Mouse (Mus musculus): Measurements from ENCODE around the gene St3gal5. TPM values are rescaled to one million over a fixed set of nuclear protein-coding genes. Genes with fewer than 3 reads are reported as not detected.

St3gal5 gene
- polyA plus RNA-seq, 1 experiment from 2014 or later = 18.9 TPM

DNA sequence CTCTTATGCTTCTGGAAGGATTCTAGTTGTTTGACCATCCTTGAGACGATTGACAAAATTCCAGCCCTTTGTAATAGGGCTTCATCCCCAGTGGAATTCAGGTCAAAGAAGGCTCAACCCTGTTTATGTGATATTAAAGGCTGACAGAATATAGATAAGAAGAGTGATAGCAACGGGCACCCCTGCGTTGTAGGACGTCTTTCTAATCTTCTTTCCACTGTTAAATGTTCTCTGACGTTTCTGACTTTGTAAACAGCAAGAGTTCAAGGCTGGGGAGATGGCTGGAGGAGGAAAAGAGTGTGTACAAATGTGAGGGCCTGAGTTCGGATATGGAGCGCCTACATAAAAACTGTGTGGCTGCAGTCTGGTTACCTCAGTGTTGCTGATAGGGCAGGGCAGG, 7.1 kb downstream of the St3gal5 start:
- 99% methylated on average over 7 of the region's 7 CpGs for WGBS (ENCODE audit: missing documents)
- Histone ChIP-seq H3K36me3 (ENCODE audit: inconsistent target) (no peaks in the 10 kb centered on the region), H3K27ac (no peak overlapping the region), H3K79me2 (ENCODE audit: inconsistent target) (peaks cover 100% of the 10 kb centered on the region), H3K4me3 (ENCODE audit: inconsistent target) (no peak overlapping the region)

DNA sequence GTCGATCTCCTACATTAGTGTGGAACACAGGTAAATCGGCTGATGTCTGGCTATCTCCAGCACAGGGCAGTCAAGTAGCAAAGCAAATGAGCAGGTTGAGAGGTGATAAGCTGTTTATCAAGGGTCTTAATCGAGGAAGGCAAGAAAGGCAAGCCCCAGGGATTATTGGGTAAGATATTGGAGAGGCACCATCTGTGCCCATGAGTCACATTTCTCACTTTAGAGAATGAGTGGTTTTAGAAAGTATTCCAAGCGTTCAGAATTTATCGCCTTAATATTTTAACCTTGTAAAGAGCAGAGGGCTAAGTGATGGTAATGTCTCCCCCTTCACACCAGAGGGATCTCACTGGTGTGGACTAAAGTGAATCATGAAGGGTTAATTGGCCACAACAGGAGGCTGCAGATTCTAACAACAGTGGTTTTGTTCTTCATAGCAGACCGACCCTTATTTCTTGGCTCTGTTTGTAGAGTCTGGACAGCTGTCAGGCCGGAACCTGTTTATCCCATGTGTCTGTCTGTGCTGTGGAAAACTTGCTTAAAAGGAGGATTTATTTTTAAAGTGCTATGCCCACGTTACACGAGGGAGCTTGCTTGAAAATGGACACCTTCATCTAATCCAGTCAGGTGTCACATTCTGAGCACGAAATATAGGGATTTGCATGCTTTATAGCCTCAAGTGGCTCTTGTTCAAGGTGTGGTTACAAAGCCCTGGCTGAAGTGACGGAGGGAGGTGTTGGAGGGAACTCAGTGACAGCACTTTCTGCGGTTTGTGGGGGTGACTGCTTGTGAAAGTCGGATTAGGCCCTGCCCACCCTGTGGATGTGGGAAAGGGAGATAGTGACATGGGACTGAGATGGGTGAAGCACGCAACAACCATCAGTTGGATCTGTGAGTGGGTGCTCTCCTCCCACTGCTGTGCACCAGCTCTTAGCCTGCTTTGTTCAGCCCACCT, 11.8 kb downstream of the St3gal5 start:
- 89% methylated on average over 14 of the region's 14 CpGs for WGBS (ENCODE audit: missing documents)
- no peak overlapping the region for H3K27ac ChIP-seq
- H3K79me2 ChIP-seq (ENCODE audit: inconsistent target) = peaks cover 100% of the 10 kb centered on the region
- no peak overlapping the region for H3K4me3 ChIP-seq (ENCODE audit: inconsistent target)
- no peaks in the 10 kb centered on the region for H3K36me3 ChIP-seq (ENCODE audit: inconsistent target)

DNA sequence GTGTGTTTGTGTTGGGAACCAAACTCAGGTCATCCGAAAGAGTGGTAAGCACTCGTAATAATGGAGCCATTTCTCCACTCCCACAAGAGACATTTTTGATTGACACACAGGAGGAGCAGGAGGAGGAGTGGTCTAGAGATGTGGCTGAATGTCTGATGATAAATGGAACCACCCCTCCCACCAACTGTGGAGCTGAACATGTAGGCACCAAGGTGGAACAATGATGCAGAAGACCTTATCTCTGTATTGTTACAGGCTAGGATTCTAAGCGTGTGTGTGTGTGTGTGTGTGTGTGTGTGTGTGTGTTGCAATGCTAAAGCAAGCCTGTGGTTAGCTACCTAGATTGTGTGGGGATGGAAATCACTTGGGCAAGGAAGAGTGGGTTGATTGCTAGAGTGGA, 13.2 kb downstream of the St3gal5 start:
- 89% methylated on average over 2 of the region's 3 CpGs for WGBS (ENCODE audit: missing documents)
- Histone ChIP-seq H3K27ac (no peak overlapping the region), H3K36me3 (ENCODE audit: inconsistent target) (no peaks in the 10 kb centered on the region), H3K79me2 (ENCODE audit: inconsistent target) (peaks cover 100% of the 10 kb centered on the region), H3K4me3 (ENCODE audit: inconsistent target) (no peak overlapping the region)

DNA sequence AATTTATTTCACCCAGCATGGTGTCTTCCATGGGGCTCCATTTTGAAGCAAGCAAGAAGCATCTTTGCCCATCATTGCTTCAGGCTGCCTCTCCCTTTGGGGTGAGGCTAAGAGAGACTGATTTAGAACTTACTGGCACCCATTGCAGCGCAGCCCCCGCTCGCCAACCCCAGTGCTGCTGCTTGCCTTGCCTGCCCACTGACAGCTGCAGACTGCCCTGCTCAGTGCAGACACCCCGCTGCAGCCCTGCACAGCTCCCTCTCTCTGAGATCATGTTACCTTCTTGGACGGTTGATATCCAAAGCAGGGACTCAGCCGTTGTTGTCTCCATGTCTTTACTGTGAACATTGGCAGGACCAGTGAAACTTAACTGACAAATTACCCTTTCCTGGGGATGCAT, 15.2 kb downstream of the St3gal5 start:
- WGBS (ENCODE audit: missing documents) = 90% methylated on average over 5 of the region's 6 CpGs
- Histone ChIP-seq H3K36me3 (ENCODE audit: inconsistent target) (no peaks in the 10 kb centered on the region), H3K4me3 (ENCODE audit: inconsistent target) (no peak overlapping the region), H3K79me2 (ENCODE audit: inconsistent target) (peaks cover 100% of the 10 kb centered on the region), H3K27ac (no peak overlapping the region)

DNA sequence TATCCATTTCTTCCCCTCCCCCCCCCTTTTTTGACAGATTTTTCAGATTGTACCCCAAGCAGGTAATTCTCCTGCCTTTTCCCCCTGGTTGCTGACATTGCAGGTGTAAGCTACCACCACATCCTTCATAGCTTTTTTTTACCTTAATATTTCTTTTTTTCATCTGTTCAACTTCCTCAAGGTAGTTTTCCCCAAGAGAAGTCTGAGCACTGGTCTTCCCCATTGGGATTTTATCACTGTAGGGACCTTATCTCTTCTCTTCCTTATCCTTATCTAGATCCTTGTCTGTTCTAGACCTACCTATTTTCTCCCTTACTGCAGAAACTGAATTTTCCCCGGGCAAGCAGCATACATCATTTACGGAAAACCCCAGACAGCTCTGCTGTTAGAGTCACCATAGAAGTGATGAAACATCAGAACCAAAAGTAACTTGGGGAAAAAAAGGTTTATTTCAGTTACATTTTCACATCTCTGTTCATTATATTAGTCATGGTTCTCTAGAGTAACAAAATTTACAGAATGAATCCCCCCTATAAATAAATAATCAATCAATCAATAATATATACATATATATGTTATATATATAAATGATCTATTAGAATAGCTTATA, 15.8 kb downstream of the St3gal5 start:
- Histone ChIP-seq H3K79me2 (ENCODE audit: inconsistent target) (peaks cover 100% of the 10 kb centered on the region), H3K36me3 (ENCODE audit: inconsistent target) (no peaks in the 10 kb centered on the region), H3K4me3 (ENCODE audit: inconsistent target) (no peak overlapping the region), H3K27ac (no peak overlapping the region)
- WGBS (ENCODE audit: missing documents) = 82% methylated on average over 2 of the region's 2 CpGs

DNA sequence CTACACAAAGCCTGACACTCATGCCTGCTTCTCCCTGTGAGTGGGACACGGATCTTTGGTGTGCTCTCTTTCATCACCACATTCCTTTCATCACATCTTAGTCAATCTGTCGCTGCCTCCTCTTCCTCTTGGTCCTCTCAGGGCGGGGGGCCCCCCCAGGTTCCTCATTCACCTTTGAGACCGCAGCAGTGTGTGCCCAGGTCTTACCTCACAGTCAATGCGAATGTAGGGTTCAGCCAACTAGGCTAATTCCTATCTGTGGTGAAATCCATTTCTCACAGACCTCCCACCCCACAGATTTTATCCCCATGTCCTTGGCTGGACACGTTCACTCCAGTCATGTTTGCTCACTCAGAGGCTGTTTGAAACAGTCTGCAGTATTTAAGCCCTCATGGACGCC, 17.5 kb downstream of the St3gal5 start:
- Histone ChIP-seq H3K79me2 (ENCODE audit: inconsistent target) (peaks cover 98% of the 10 kb centered on the region), H3K27ac (no peak overlapping the region), H3K36me3 (ENCODE audit: inconsistent target) (no peaks in the 10 kb centered on the region), H3K4me3 (ENCODE audit: inconsistent target) (no peak overlapping the region)
- 89% methylated on average over 7 of the region's 7 CpGs for WGBS (ENCODE audit: missing documents)

DNA sequence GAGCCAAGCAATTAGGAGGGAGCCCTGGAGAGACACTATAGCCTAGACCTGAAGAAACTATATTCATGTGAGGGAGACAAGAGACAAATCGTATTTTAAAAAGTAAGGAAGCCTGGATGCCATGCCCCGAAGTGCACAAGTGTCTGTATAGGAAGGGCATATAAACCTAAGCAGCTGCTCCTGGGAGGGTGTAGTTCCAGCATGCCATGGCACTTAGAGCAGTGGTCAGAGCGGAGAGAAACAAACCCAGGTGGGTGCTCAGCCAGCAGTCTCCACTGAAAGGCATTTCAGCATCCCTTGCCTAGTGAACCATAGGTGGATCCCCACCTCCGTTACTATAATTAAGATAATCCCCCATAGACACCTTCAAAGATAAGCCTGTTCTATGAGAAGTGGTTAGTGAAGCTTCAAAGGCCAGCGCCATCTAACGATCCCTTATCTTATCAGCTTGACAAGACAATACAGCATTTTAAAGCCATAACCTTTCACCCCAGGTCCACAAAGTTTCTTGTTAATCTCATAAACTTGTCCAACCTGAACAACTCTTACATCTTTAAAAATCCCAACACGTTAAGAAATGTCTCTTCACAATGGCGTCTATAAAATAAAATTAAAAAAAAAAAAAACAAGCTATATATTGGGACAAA, 20.1 kb downstream of the St3gal5 start:
- Histone ChIP-seq H3K4me3 (ENCODE audit: inconsistent target) (no peak overlapping the region), H3K36me3 (ENCODE audit: inconsistent target) (no peaks in the 10 kb centered on the region), H3K27ac (no peak overlapping the region), H3K79me2 (ENCODE audit: inconsistent target) (peaks cover 98% of the 10 kb centered on the region)
- WGBS (ENCODE audit: missing documents) = 97% methylated on average over 8 of the region's 8 CpGs

DNA sequence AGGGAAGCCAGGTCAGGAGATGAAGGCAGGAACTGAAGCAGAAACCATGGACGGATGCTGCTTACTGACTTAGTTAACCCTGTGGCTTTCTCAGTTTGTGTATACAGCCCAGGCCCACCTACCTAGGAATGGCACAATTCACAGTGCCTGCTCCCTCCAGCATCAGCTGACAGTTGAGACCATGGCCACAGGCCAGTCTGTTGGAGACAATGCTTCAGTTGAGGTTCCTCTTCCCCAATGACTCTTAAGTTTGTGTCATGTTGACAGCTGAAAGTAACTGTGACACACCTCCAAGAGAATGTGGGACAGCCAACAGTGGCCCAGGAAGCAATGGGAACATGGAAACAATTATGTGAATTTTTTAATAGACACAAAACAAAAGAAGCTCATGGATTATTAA, 22.5 kb downstream of the St3gal5 start:
- Histone ChIP-seq H3K79me2 (ENCODE audit: inconsistent target) (peaks cover 98% of the 10 kb centered on the region), H3K4me3 (ENCODE audit: inconsistent target) (no peak overlapping the region), H3K36me3 (ENCODE audit: inconsistent target) (no peaks in the 10 kb centered on the region), H3K27ac (no peak overlapping the region)
- no CpG with 5 or more reads among the region's 1 CpGs for WGBS (ENCODE audit: missing documents)

DNA sequence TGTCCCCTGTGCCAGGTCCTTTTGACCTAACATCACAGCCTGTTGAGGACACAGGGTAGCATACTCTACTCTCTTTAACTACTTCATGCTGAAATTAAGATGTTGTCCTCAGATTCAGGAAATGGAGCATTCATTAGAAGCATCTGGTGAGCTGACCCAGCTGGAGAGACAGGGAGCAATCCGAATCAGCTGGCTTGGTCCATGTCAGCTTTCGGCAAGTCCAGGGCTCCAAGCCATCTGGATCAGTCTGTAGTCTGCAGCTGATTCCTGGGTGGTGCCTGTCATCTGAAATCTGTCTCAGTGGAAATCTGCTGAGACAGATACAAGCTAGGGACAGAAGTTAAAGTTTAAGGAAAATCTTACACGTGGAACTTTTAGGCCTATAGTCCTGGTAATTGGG, 23.9 kb downstream of the St3gal5 start:
- 90% methylated on average over 3 of the region's 3 CpGs for WGBS (ENCODE audit: missing documents)
- H3K36me3 ChIP-seq (ENCODE audit: inconsistent target) = no peaks in the 10 kb centered on the region
- no peak overlapping the region for H3K4me3 ChIP-seq (ENCODE audit: inconsistent target)
- H3K79me2 ChIP-seq (ENCODE audit: inconsistent target) = peaks cover 98% of the 10 kb centered on the region
- H3K27ac ChIP-seq = no peak overlapping the region

DNA sequence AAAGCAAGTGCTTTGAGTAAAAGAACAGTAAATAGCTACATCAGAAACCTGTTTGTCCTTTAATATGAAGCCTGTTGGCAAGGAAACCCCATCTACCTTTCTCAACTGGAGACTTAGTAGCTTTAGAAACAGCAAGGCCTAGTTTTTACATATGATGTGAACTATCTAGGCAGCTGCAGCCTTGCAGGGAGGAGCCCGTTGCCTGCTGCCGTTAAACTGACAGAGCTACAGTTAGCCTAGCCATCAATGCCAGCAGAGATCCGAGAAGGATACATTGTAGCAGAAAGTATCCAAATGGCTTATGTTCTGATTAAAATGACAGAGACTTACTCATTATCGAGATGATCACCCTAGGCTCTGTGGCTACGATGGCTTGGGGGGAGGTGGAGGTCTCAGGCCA, 25.1 kb downstream of the St3gal5 start:
- Histone ChIP-seq H3K36me3 (ENCODE audit: inconsistent target) (no peaks in the 10 kb centered on the region), H3K27ac (no peak overlapping the region)

DNA sequence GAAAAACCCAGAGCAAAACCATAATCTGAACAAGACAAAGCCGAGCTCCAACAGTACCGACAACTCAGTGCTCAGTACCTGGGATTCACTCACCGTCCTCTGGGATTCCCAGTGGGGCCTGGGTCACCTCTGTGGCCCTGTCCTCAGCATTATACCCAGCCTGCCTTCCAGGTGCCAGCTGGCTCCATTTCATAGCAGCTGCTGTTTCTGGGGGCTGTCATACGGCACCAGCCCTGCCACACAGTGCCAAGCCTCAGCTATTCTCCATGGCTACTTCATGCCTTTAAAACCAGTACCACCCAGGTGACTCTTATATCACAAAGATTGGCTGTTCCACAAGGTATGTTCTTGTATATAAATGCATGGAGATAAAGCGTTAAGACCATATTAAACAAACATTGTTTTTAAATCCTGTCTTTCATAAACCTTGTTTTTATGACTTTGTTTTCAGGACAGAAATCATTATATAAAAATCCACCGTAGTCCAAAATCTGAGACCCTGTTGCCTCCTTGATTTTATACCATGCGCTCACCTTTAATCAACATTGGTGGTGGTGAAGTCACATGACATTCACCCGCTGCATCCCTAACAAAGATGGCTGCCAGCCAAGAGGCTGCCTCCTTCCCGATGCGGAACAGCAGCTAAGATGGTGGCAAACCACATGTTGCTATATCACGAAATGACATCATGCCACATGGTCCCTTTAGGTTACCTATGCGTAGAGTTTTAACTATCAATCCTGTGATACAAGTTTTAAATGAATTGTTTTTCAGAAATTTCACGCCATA, 27.1 kb downstream of the St3gal5 start:
- H3K27ac ChIP-seq = no peak overlapping the region
- H3K36me3 ChIP-seq (ENCODE audit: inconsistent target) = no peaks in the 10 kb centered on the region
- no peak overlapping the region for H3K4me3 ChIP-seq (ENCODE audit: inconsistent target)
- WGBS (ENCODE audit: missing documents) = 89% methylated on average over 13 of the region's 13 CpGs
- H3K79me2 ChIP-seq (ENCODE audit: inconsistent target) = peaks cover 87% of the 10 kb centered on the region

More for the DNA sequence above, 25.1 kb downstream of the St3gal5 start:
- Histone ChIP-seq H3K79me2 (ENCODE audit: inconsistent target) (peaks cover 94% of the 10 kb centered on the region), H3K4me3 (ENCODE audit: inconsistent target) (no peak overlapping the region)
- WGBS (ENCODE audit: missing documents) = 93% methylated on average over 5 of the region's 5 CpGs

DNA sequence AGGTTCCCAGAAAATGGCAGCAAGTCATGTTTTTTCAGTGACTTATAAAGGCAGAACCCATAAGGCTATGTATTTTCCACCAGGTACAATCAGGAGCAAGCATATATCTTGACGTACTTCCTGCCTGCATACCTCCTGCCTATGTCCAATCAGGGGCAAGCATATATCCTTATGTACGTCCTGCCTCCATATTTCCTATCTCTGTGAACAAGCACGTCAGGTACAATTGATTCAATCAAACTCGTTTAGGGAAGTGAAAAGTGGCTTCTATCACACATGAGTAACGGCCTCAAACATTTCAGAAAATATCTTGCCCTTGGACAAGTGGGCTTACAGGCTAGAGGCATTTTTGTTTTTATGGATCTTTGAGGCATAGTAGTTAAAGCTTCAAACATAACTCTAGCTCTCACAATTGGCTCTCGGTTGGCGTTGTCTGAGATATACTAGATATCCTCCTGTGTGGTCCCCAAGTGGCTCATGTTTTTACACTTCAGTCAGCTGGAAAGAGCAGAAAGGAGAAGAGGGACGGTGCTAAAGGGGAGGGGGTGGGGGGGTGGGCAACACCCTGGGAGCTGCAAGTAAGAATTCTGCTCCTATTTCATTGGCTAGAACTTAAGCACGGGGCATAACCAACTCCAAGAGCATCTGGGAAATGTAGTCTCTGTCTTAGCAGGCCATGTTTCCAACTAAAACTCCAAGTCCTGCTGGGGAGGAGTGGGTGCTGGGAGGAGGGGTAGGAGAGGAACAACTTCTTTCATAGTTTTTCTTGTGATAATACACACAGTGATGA, 28.9 kb downstream of the St3gal5 start:
- H3K4me3 ChIP-seq (ENCODE audit: inconsistent target) = no peak overlapping the region
- H3K79me2 ChIP-seq (ENCODE audit: inconsistent target) = peaks cover 69% of the 10 kb centered on the region
- WGBS (ENCODE audit: missing documents) = 76% methylated on average over 9 of the region's 9 CpGs
- 0 out of 2 replicates have a peak, but pooled peaks cover 7% of the 10 kb centered on the region for H3K36me3 ChIP-seq (ENCODE audit: inconsistent target)
- no peak overlapping the region for H3K27ac ChIP-seq

DNA sequence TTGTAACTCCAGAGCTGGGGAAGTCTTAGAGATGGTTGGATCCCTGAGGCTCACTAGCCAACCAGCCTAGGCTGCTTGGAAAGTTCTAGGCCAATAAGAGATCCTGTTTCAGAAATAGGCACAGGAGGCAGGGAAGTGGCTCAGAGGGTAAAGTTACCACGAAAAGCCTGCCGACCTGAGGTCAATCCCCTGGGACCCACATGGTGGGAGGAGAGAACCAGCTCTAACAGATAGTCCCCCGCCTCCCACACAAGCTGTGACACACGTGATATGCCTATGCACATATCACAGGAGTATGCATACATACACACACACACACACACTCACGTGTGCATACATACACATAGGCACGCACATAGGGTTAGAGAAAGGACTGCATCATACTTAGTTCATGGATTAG, 32.7 kb downstream of the St3gal5 start:
- 81% methylated on average over 6 of the region's 6 CpGs for WGBS (ENCODE audit: missing documents)

More for the DNA sequence above, 32.7 kb downstream of the St3gal5 start:
- Histone ChIP-seq H3K4me3 (ENCODE audit: inconsistent target) (no peak overlapping the region), H3K27ac (no peak overlapping the region), H3K79me2 (ENCODE audit: inconsistent target) (peaks cover 39% of the 10 kb centered on the region), H3K36me3 (ENCODE audit: inconsistent target) (0 out of 2 replicates have a peak, but pooled peaks cover 17% of the 10 kb centered on the region)

Data from macrophage (primary cell).